Mouse (Mus musculus) heart, embryonic 12.5 days (tissue): Measurements from ENCODE around the gene Bcl11a. TPM values are rescaled to one million over a fixed set of nuclear protein-coding genes. Genes with fewer than 3 reads are reported as not detected.
A peak's percentile ranks its signal among the peaks of the same experiment; 100 is the strongest.

ENCODE experiments used
- ATAC-seq: fragments of 200-750 bp; cut with Nextera tagmentation; 2 replicates; pipeline ENCODE4 v1.8.0; 2017; ENCODE audit warnings: moderate TSS enrichment, moderate library complexity; ENCODE audit not compliant: insufficient number of reproducible peaks, low FRiP score
- H3K27ac ChIP-seq: fragments of 300-500 bp; sonication (generic); 2 replicates; pipeline ENCODE4 v1.5.1; 2016; ENCODE audit warnings: mild to moderate bottlenecking, moderate library complexity; ENCODE audit not compliant: poor library complexity, severe bottlenecking
- H3K27me3 ChIP-seq: fragments of 300-500 bp; sonication (generic); replicated peaks from 2 replicates; pipeline ENCODE4 v1.6.1; 2016; ENCODE audit warnings: mild to moderate bottlenecking, moderate library complexity
- H3K36me3 ChIP-seq: fragments of 300-500 bp; sonication (generic); 2 replicates; pipeline ENCODE4 v1.6.1; 2016; ENCODE audit warnings: mild to moderate bottlenecking, moderate library complexity
- H3K4me1 ChIP-seq: fragments of 300-500 bp; sonication (generic); replicated peaks from 2 replicates; pipeline ENCODE4 v1.6.1; 2016; ENCODE audit warnings: mild to moderate bottlenecking
- H3K4me2 ChIP-seq: fragments of 300-500 bp; sonication (generic); 2 replicates; pipeline ENCODE4 v1.6.1; 2016; ENCODE audit warnings: mild to moderate bottlenecking, moderate library complexity
- H3K4me3 ChIP-seq: fragments of 300-500 bp; sonication (generic); 2 replicates; pipeline ENCODE4 v1.5.1; 2016; ENCODE audit warnings: mild to moderate bottlenecking
- H3K9ac ChIP-seq: fragments of 300-500 bp; sonication (generic); 2 replicates; pipeline ENCODE4 v1.6.1; 2016; ENCODE audit warnings: mild to moderate bottlenecking, moderate library complexity
- H3K9me3 ChIP-seq: fragments of 300-500 bp; sonication (generic); replicated peaks from 2 replicates; pipeline ENCODE4 v1.6.1; 2016; ENCODE audit warnings: mild to moderate bottlenecking, moderate library complexity
- WGBS: fragments of 180-500 bp; shearing (Covaris S2); methylation state at CpG from one replicate; pipeline ENCODE4 v1.1.7; 2016; 5-methylcytosine and 5-hydroxymethylcytosine counted together
- polyA plus RNA-seq: library from polyadenylated mRNA; unstranded; fragments of >200 nt; fragmentation: Nextera tagmentation; extraction: Ambion mirVana; gene quantifications from 2 replicates; pipeline ENCODE4 v1.2.1, GENCODE M21; 2016

Bcl11a gene
- polyA plus RNA-seq, 1 experiment from 2014 or later, result 19.3 TPM

DNA sequence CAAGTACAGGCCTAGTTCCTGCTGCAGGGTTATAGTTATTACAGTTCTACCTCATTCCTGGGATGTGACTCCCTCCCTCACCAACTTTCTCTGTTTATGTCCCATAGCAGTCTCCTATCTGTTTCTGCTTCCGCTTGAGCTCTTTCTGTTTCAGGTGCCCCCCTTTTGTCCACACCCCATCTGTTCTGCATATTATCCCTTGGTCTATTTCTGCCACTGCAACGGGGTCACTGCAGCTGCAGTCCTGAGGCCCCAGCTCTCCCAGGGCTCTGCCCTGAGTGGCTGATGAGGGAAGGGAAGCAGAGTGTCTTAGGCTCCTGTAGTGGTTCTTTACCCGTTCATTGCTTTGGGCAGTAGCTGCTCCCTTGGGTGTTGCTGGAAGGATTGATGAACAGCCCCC, 55.6 kb downstream of the Bcl11a start:
- peaks cover 56% of the 10 kb centered on the region for H3K4me1 ChIP-seq
- H3K9ac ChIP-seq, result no peak overlapping the region
- no peaks in the 10 kb centered on the region for H3K27me3 ChIP-seq
- H3K36me3 ChIP-seq, result no peaks in the 10 kb centered on the region
- no peaks in the 10 kb centered on the region for H3K9me3 ChIP-seq
- WGBS, result 34% methylated on average over 3 of the region's 3 CpGs
- H3K4me2 ChIP-seq, result no peak overlapping the region
- ATAC-seq, result no peak
- H3K4me3 ChIP-seq, result no peak overlapping the region
- no peak overlapping the region for H3K27ac ChIP-seq

- Histone ChIP-seq H3K4me2 (no peak overlapping the region), H3K9me3 (no peaks in the 10 kb centered on the region), H3K4me3 (no peak overlapping the region), H3K4me1 (peaks cover 55% of the 10 kb centered on the region), H3K9ac (no peak overlapping the region), H3K27ac (no peak overlapping the region), H3K27me3 (no peaks in the 10 kb centered on the region), H3K36me3 (no peaks in the 10 kb centered on the region)
- ATAC-seq, result no peak
- WGBS, result 83% methylated on average over 5 of the region's 5 CpGs
Observed at GRCm38 (mm10) chr11:24133928-24134327, 56.1 kb downstream of the Bcl11a start.

DNA sequence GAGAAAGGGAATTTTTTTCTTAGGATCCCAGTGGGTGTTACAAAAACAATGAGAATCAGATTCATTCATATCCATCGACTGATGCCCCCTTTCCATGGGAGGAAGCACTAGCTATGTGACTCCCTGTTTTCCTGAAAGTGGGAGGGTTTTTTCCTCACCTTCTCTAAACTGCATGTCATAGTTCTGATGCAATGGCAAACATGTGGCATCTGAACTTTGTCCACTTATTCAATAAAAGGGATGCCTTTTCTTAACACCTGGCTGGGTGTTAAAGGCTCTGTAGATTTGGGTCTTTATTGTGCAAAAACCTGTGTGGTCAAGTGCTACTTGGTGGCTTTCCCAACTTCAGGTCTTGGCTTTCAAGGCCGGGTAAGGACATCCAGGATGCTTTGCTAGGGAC, 57.4 kb downstream of the Bcl11a start:
- Histone ChIP-seq H3K27ac (no peak overlapping the region), H3K4me1 (peaks cover 52% of the 10 kb centered on the region), H3K9me3 (no peaks in the 10 kb centered on the region), H3K36me3 (no peaks in the 10 kb centered on the region), H3K4me2 (no peak overlapping the region), H3K4me3 (no peak overlapping the region), H3K27me3 (no peaks in the 10 kb centered on the region), H3K9ac (no peak overlapping the region)
- 73% methylated on average over 2 of the region's 2 CpGs for WGBS
- ATAC-seq, result no peak

DNA sequence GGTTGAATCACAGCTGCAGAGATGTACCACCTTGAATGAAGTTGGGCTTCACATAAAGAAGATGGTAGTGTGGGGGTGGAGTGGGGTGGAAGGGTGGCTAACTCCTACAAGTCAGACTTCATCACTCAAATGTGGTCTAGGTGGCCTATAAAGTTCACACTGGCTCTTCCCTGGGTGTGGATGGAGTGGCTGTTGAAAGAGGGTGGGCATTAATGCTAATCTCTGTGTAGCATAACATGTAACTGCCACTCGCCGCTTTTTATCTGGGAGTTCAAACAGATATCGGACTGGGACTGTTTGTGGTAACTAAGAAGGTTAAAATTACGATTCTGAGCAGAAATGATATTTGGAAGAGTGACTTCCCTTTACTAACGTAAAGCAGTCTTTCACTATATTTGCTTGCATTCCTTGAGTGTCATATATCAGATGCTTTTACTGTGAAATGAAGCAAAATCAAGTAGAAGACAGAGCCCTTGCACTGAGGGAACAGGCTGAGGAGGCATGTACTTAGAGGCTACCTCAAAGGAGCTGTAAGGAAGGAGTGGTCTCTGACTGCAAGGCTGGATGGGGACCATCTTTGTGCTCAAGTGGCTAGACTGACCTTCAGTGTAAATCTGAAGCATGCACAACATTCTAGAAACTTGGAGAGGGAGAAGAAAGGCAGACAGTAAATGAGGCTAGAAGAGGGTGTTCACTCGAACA, 58.4 kb downstream of the Bcl11a start:
- Histone ChIP-seq H3K27ac (no peak overlapping the region; the same call in 1 of the 2 replicates), H3K4me2 (no peak overlapping the region), H3K36me3 (no peaks in the 10 kb centered on the region), H3K9ac (no peak overlapping the region), H3K9me3 (no peaks in the 10 kb centered on the region), H3K27me3 (no peaks in the 10 kb centered on the region), H3K4me1 (peaks cover 48% of the 10 kb centered on the region), H3K4me3 (no peak overlapping the region)
- 30% methylated on average over 6 of the region's 6 CpGs for WGBS
- ATAC-seq, result no peak

DNA sequence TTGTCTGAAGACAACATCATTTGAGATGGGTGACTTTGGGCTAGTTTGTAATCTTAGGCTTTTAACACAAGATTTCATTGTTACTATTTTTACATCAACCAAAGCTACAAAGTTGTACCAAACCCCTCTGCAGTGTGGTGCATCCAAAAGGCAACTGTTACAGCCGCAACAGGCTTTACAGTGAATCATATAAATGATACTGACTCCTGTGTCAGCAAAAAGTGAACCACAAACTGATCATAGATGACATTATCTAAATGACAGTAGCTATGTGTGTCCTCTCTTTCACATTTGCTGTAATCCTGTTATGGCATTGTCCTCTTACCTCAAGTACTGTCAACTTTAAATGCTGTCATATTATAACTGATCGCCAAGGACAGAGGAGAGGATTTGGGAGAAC, 60.0 kb downstream of the Bcl11a start:
- 80% methylated on average over 2 of the region's 2 CpGs for WGBS
- Histone ChIP-seq H3K4me3 (no peak overlapping the region), H3K9ac (no peak overlapping the region), H3K4me1 (peaks cover 55% of the 10 kb centered on the region), H3K27ac (no peak overlapping the region), H3K36me3 (no peaks in the 10 kb centered on the region), H3K4me2 (no peak overlapping the region), H3K9me3 (no peaks in the 10 kb centered on the region), H3K27me3 (no peaks in the 10 kb centered on the region)
- no peak for ATAC-seq

DNA sequence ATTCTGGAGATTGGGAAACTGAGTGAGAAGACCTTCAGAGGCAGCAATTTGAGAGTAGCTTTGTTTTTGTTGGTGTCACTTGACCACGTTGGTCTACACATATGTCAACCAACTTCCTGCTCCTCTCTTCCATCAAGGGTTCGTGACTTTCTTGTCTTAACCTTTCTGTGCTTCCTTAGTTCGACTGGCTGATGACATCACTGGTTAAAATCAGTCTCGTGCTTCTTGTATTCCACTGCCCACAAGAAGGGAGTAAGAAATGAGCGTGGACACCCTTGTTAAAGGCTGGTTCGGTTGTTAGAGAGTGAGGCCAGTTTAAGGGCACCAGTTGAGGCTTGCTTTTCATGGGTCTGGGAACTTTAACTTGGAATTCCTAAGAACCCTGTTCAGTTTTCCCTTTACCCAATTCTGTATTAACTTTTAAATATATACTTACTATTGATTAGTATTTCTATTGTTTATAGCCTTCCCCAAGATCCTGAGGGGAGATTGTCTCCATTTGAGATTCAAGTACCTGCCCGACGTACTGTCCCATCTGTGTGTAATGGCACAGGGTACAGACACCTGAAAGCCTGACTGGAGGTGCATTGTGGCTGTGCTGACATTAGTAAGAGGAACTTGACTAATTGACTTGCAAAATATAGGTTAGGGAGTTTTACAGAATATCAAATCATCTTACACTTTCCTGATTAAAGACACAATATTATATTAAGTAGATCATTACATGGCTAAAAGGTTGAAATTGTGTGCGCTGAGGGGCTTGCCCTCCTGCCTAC, 60.9 kb downstream of the Bcl11a start:
- peaks cover 47% of the 10 kb centered on the region for H3K4me1 ChIP-seq
- no peak overlapping the region for H3K27ac ChIP-seq
- no peaks in the 10 kb centered on the region for H3K36me3 ChIP-seq
- no peak for ATAC-seq
- H3K4me2 ChIP-seq, result no peak overlapping the region
- no peak overlapping the region for H3K4me3 ChIP-seq
- H3K9me3 ChIP-seq, result no peaks in the 10 kb centered on the region
- no peaks in the 10 kb centered on the region for H3K27me3 ChIP-seq
- no peak overlapping the region for H3K9ac ChIP-seq
- 74% methylated on average over 9 of the region's 9 CpGs for WGBS

- Histone ChIP-seq H3K4me3 (no peak overlapping the region), H3K9ac (no peak overlapping the region), H3K4me1 (peaks cover 51% of the 10 kb centered on the region), H3K36me3 (0 out of 2 replicates have a peak, but pooled peaks cover under 1% of the 10 kb centered on the region), H3K4me2 (no peak overlapping the region), H3K9me3 (no peaks in the 10 kb centered on the region), H3K27me3 (no peaks in the 10 kb centered on the region), H3K27ac (no peak overlapping the region)
- ATAC-seq, result no peak
- WGBS, result 67% methylated on average over 6 of the region's 6 CpGs
Observed at GRCm38 (mm10) chr11:24139432-24139831, 61.6 kb downstream of the Bcl11a start.

DNA sequence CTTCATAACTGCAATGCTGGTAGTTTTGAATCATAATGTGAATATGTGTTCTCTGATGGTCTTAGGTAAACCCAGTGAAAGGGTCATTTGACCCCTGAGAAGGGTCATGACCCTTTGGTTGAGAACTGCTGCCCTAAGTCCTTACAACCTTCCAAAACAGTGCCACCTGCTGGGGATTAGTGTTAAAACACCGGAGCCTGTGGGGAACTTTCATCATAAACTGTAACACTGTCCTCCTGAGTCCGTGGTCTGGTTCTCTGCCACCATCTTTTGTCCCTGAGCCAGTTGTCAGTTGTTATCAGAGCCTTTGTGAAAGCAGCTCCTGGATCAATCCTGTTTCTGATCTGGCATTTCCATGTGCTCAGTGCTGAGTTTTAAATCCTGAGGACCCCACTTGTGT, 62.1 kb downstream of the Bcl11a start:
- no peak for ATAC-seq
- Histone ChIP-seq H3K36me3 (0 out of 2 replicates have a peak, but pooled peaks cover 3% of the 10 kb centered on the region), H3K27ac (no peak overlapping the region), H3K27me3 (no peaks in the 10 kb centered on the region), H3K9ac (no peak overlapping the region), H3K4me3 (no peak overlapping the region), H3K9me3 (no peaks in the 10 kb centered on the region), H3K4me1 (peaks cover 52% of the 10 kb centered on the region), H3K4me2 (no peak overlapping the region)
- WGBS, result 86% methylated on average over 2 of the region's 2 CpGs

- ATAC-seq, result no peak
- Histone ChIP-seq H3K36me3 (0 out of 2 replicates have a peak, but pooled peaks cover 3% of the 10 kb centered on the region), H3K4me3 (no peak overlapping the region), H3K9me3 (no peaks in the 10 kb centered on the region), H3K27me3 (no peaks in the 10 kb centered on the region), H3K4me1 (peaks cover 43% of the 10 kb centered on the region), H3K27ac (no peak overlapping the region), H3K9ac (no peak overlapping the region), H3K4me2 (no peak overlapping the region)
- 84% methylated on average over 2 of the region's 2 CpGs for WGBS
Observed at GRCm38 (mm10) chr11:24140948-24141347, 63.1 kb downstream of the Bcl11a start.

DNA sequence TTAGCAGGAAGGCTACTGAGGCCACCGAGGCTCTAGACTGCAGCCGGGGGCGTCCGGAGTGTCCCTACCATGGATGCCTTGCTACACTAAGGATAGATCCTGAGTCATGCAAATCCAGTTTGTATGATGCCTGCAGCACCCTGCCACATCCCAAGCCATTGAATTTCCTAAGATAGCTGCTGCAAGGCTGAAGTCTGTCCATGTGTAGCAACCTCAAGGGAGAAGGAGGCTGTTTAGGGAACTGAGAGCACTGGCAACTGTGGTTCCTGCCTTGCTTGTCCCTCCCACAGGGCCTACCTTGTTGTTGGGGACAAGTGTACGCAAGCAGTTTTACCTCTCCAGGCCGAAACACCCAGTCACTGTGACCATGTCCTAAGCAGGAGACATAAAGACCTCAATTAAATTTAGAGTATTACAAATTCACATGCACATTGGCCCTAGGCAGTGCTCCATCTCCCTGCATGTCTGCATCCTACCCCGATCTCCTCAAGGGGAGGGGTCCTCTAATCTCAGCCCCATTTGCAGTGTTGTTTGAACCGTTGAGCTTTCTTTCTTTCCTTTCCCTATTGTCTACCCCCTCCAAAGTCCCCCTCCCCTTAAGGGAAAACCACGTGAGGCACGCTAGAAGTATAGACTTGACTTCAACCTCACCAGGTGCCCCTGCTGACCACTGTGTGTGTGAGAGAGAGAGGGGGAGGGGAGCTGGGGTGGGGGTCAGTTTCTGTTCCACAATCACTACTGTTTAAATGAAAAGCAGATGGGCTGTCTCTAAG, 63.8 kb downstream of the Bcl11a start:
- Histone ChIP-seq H3K4me2 (no peak overlapping the region), H3K4me1 (peaks cover 41% of the 10 kb centered on the region), H3K27me3 (no peaks in the 10 kb centered on the region), H3K9me3 (no peaks in the 10 kb centered on the region), H3K27ac (peak overlapping the region; percentile 39; the same call in 1 of the 2 replicates), H3K4me3 (no peak overlapping the region), H3K36me3 (0 out of 2 replicates have a peak, but pooled peaks cover 3% of the 10 kb centered on the region), H3K9ac (no peak overlapping the region)
- 67% methylated on average over 10 of the region's 10 CpGs for WGBS
- ATAC-seq, result no peak

DNA sequence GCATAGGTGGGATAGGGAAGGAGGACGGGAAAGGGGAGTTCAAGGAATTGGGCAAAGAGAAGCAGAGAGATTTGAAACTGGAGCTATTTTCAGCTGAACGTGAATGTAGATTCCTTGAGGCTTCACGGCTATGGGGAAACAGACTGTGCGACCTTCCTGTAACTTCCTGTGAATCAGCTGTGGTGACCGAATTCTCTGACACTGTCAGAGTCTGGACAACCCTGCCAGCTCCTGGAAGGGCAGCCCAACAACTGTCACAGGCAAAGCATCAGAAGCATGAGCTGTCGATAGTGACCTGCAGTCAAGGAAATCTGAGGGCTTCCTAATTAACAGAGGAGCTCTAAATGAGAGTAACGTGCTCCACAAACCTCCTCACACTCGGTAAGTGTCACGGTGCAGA, 64.5 kb downstream of the Bcl11a start:
- Histone ChIP-seq H3K4me2 (no peak overlapping the region), H3K4me3 (no peak overlapping the region), H3K9ac (no peak overlapping the region), H3K27ac (peak overlapping the region; percentile 39; the same call in 1 of the 2 replicates), H3K4me1 (peaks cover 40% of the 10 kb centered on the region), H3K36me3 (0 out of 2 replicates have a peak, but pooled peaks cover 3% of the 10 kb centered on the region), H3K9me3 (no peaks in the 10 kb centered on the region), H3K27me3 (no peaks in the 10 kb centered on the region)
- WGBS, result 33% methylated on average over 9 of the region's 9 CpGs
- no peak for ATAC-seq
